Mouse (Mus musculus) right cerebral cortex, postnatal 36 days (tissue): ENCODE results near the gene Zbtb20.

ENCODE experiments used
- DNase-seq, 2 experiments: peaks; one replicate each; pipeline ENCODE4 v3.0.0; 2022; ENCODE audit warnings: low spot score in 2 of 2, mixed read lengths in 1 of 2

Gene Zbtb20

GRCm38 (mm10) chr16:43557385-43557784 is 681.7 kb downstream of the Zbtb20 start:
- DNase-seq, result no peak

GRCm38 (mm10) chr16:43561330-43561729 is 685.6 kb downstream of the Zbtb20 start:
- no peak for DNase-seq

GRCm38 (mm10) chr16:43561956-43562355 is 686.3 kb downstream of the Zbtb20 start:
- DNase-seq, result no peak

- DNase-seq, result no peak
Measured at GRCm38 (mm10) chr16:43565872-43566271, 690.2 kb downstream of the Zbtb20 start.

- DNase-seq, result no peak
Measured at GRCm38 (mm10) chr16:43566511-43566910, 690.8 kb downstream of the Zbtb20 start.

GRCm38 (mm10) chr16:43571376-43572081 is 695.8 kb downstream of the Zbtb20 start:
- no peak for DNase-seq

- no peak for DNase-seq
Measured at GRCm38 (mm10) chr16:43572171-43572570, 696.5 kb downstream of the Zbtb20 start.

- DNase-seq, result no peak
Measured at GRCm38 (mm10) chr16:43572766-43573165, 697.1 kb downstream of the Zbtb20 start.

GRCm38 (mm10) chr16:43573181-43573833 is 697.6 kb downstream of the Zbtb20 start:
- no peak for DNase-seq

GRCm38 (mm10) chr16:43574006-43574764 is 698.5 kb downstream of the Zbtb20 start:
- peak; percentile 81 to 84 for DNase-seq

- DNase-seq, result no peak
Measured at GRCm38 (mm10) chr16:43575066-43575465, 699.4 kb downstream of the Zbtb20 start.

GRCm38 (mm10) chr16:43575507-43575906 is 699.8 kb downstream of the Zbtb20 start:
- DNase-seq, result no peak

- no peak for DNase-seq
Measured at GRCm38 (mm10) chr16:43577399-43577798, 701.7 kb downstream of the Zbtb20 start.

GRCm38 (mm10) chr16:43578351-43578750 is 702.7 kb downstream of the Zbtb20 start:
- no peak for DNase-seq

GRCm38 (mm10) chr16:43579111-43579510 is 703.4 kb downstream of the Zbtb20 start:
- DNase-seq, result no peak

- no peak for DNase-seq
Measured at GRCm38 (mm10) chr16:43580321-43580822, 704.7 kb downstream of the Zbtb20 start.

GRCm38 (mm10) chr16:43581551-43581950 is 705.9 kb downstream of the Zbtb20 start:
- no peak for DNase-seq

GRCm38 (mm10) chr16:43586859-43587429 is 711.3 kb downstream of the Zbtb20 start:
- DNase-seq, result no peak

- DNase-seq, result no peak
Measured at GRCm38 (mm10) chr16:43590704-43591493, 715.2 kb downstream of the Zbtb20 start.

GRCm38 (mm10) chr16:43592062-43592461 is 716.4 kb downstream of the Zbtb20 start:
- no peak for DNase-seq

GRCm38 (mm10) chr16:43592801-43593200 is 717.1 kb downstream of the Zbtb20 start:
- no peak for DNase-seq
